7 mouse cellular contexts compared by ENCODE assay signal in genomic region chr7:137313183-137313903, GRCm38 (mm10). TPM values are rescaled to one million over a fixed set of nuclear protein-coding genes. Genes with fewer than 3 reads are reported as not detected.
A peak's percentile ranks its signal among the peaks of the same experiment; 100 is the strongest.
DNase-seq lines count a peak whose midpoint lies in the region; ATAC-seq and TF ChIP-seq lines count a peak whose summit lies in the region.

No protein-coding gene starts in this region.

- no peaks in the 10 kb centered on the region for H3K36me3 ChIP-seq in testis, adult 2 months (ENCODE audit: control insufficient read depth, insufficient read depth, low read length)
- H3K36me3 ChIP-seq in embryonic facial prominence, embryonic 12.5 days, result no peaks in the 10 kb centered on the region
- H3K36me3 ChIP-seq in hindbrain, embryonic 10.5 days, result peaks cover 18% of the 10 kb centered on the region

- no peak for ATAC-seq in embryonic facial prominence, embryonic 12.5 days (ENCODE audit: insufficient number of reproducible peaks, insufficient read depth, low FRiP score, low TSS enrichment)

- under 1% methylated on average over 57 of the region's 79 CpGs for WGBS in embryonic facial prominence, embryonic 12.5 days
- WGBS in hindbrain, embryonic 10.5 days, result under 1% methylated on average over 79 of the region's 79 CpGs

- no peak for TF ChIP-seq POLR2A in testis, adult 2 months (IDR thresholded peaks at IDR 0.05; ENCODE audit: control insufficient read depth, low read depth, low read length)

- H3K4me1 ChIP-seq in testis, adult 2 months (ENCODE audit: control insufficient read depth, insufficient read depth, low read length), result peaks cover 31% of the 10 kb centered on the region
- peaks cover 36% of the 10 kb centered on the region for H3K4me1 ChIP-seq in embryonic facial prominence, embryonic 12.5 days
- peaks cover 90% of the 10 kb centered on the region for H3K4me1 ChIP-seq in hindbrain, embryonic 10.5 days (replicated peaks)

- H3K27ac ChIP-seq in testis, adult 2 months (ENCODE audit: control insufficient read depth, insufficient read depth, low read depth, low read length), result no peak overlapping the region
- H3K27ac ChIP-seq in embryonic facial prominence, embryonic 12.5 days, result peak overlapping the region; percentile 94
- H3K27ac ChIP-seq in hindbrain, embryonic 10.5 days, result peak overlapping the region; percentile 89

- H3K27me3 ChIP-seq in testis, adult 2 months (ENCODE audit: control insufficient read depth, insufficient read depth, low read length), result peaks cover 6% of the 10 kb centered on the region
- H3K27me3 ChIP-seq in embryonic facial prominence, embryonic 12.5 days, result peaks cover 34% of the 10 kb centered on the region
- peaks cover 99% of the 10 kb centered on the region for H3K27me3 ChIP-seq in hindbrain, embryonic 10.5 days (ENCODE audit: insufficient read depth, poor library complexity, severe bottlenecking)

- peak overlapping the region; percentile 98 for H3K9ac ChIP-seq in embryonic facial prominence, embryonic 12.5 days

- no peak for DNase-seq in testis, postnatal 14 days (ENCODE audit: low spot score)
- peak; percentile 70 for DNase-seq in hindbrain, embryonic 10.5 days (ENCODE audit: low spot score)
- peak; percentile 27 for DNase-seq in lung, postnatal 14 days
- DNase-seq in layer of hippocampus, postnatal 25 days (ENCODE audit: extremely low spot score in 1 of 2, low spot score in 1 of 2), result no peak
- no peak for DNase-seq in frontal cortex, postnatal 25 days (ENCODE audit: low spot score in 2 of 2)

- H3K4me2 ChIP-seq in embryonic facial prominence, embryonic 12.5 days (replicated peaks), result peak overlapping the region; percentile 70

- TF ChIP-seq CTCF in testis, adult 2 months (IDR thresholded peaks at IDR 0.05; ENCODE audit: control insufficient read depth, insufficient read depth, insufficient replicate concordance, low read depth, low read length), result no peak

- H3K4me3 ChIP-seq in testis, adult 2 months (ENCODE audit: control insufficient read depth, low read depth, low read length), result peak overlapping the region; percentile 82
- peak overlapping the region; percentile 83 for H3K4me3 ChIP-seq in embryonic facial prominence, embryonic 12.5 days
- H3K4me3 ChIP-seq in hindbrain, embryonic 10.5 days, result peak overlapping the region; percentile 79

- no peaks in the 10 kb centered on the region for H3K9me3 ChIP-seq in embryonic facial prominence, embryonic 12.5 days
- no peaks in the 10 kb centered on the region for H3K9me3 ChIP-seq in hindbrain, embryonic 10.5 days

RNA-seq across cellular contexts. Expression of gene Ebf3, which starts 0.9 kb away (rescaled TPM):
- 2.6 and 3.1 TPM in 2 replicates for polyA plus RNA-seq in testis, adult 2 months (2012; rRNA removed)
- 15.5 and 21.1 TPM in 2 replicates for polyA plus RNA-seq in embryonic facial prominence, embryonic 12.5 days (2016; fragmentation: Nextera tagmentation; extraction: Ambion mirVana)
- polyA plus RNA-seq in hindbrain, embryonic 10.5 days (2016; fragmentation: Nextera tagmentation; extraction: Ambion mirVana), result 5.7 and 7.4 TPM in 2 replicates
- under 1 TPM; 0.42 to 0.54 TPM for total RNA-seq in layer of hippocampus, postnatal 25 days (2021)

Comparison
In these comparisons a context has a peak if more than half of its experiments do, and no peak if none do; other contexts are left out.
1. DNase-seq: peak in hindbrain, embryonic 10.5 days (single experiment) and lung, postnatal 14 days (single experiment); none in testis, postnatal 14 days (single experiment), layer of hippocampus, postnatal 25 days (0 of 2) and frontal cortex, postnatal 25 days (0 of 2).
2. Peak in every context shown above with its lines, with median percentiles within 50 percentile points of each other: H3K4me3 ChIP-seq.